Mouse (Mus musculus): ENCODE results near the gene Ccr7. TPM values are rescaled to one million over a fixed set of nuclear protein-coding genes. Genes with fewer than 3 reads are reported as not detected.

Ccr7 gene
- total RNA-seq, 2 experiments from 2014 or later, result not detected

DNA sequence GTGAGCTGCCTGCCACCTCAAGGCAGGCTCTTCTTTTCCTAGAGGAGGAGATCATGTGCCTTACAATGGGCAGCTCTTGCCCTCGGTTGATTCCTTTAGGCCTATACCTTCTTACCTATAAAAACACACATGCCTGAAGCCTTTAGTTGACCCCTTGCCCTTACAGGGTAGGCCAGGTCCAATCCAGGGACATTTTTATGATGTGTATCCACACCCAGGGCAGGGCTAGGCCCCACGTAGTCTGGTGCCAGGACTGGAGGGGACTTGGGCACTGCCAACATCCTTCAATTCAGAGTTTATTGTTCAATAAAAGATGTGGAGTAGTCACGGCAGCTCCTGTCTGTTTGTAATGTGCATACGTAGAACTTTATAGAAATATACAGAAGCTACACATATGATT lies 58.5 kb downstream of the Ccr7 start:
- ATAC-seq (replicated peaks; ENCODE audit: poor library complexity, severe bottlenecking), result no peak

DNA sequence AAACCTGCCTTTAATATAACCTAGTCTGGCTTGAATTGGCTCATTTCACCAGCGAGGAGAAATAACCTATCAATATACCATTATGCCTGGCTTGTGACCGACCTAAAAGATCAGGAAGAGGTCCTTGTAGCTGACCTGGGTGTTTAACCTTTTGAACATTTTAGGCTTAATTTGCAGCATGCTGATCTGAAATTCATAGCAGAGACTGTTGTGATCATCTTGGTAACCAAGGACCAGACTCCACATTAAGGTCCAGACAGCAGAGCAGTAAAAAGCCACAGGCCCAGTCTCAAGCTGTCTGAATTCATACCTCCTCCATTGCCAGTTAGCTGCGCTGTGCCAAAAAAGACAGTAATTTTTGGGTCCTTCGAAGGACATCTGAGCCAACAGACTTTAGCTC lies 59.1 kb downstream of the Ccr7 start:
- ATAC-seq (replicated peaks; ENCODE audit: poor library complexity, severe bottlenecking), result no peak

DNA sequence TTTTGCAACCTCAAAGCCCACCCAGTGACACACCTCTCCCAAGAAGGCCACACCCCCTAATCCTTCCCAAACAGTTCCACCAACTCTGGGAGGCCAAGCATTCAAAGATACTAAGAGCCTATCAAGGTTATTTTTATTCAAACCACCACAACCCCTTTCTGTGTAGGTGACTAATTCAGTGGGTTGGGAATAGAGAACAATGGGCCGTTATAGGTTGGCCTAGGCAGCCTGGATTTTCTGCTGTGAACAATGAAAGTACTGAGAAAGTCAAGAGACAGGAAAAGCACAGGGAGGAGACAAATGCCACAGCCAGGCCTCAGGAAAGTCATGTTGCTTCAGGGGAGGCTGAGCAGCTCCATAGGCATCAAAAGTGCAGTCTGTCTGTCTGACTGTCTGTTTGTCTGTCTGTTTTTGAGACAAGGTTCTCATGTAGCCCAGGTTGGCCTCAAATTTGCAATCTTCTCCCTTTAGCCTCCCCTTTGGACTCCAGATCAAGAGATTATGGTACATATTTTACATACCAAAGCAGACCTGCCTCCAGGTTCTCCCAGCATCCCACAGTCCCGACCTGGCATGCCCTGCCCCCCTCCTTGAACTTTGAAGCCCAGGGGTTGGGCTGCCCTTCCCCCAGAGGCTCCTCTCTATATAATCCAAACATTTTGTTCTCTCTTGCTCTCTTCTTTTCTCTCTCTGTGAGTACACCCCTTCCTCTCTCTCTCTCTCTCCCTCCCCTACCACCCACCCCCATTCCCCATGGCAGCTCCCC lies 59.8 kb downstream of the Ccr7 start:
- ATAC-seq (replicated peaks; ENCODE audit: poor library complexity, severe bottlenecking), result no peak

Other genes with a start within 250 kb of the Ccr7 start
- gene Cdc6, start 247.3 kb downstream of the Ccr7 start, total RNA-seq (2014; fragmentation: Nextera tagmentation), result 47.8 and 58.8 TPM in 2 replicates
- 30.3 and 43.5 TPM in 2 replicates for gene Cdc6, start 247.3 kb downstream of the Ccr7 start, total RNA-seq (2017)
- 3.8 and 8.8 TPM in 2 replicates for gene Rara, start 227.3 kb downstream of the Ccr7 start, total RNA-seq (2014; fragmentation: Nextera tagmentation)
- 1.9 and 3.1 TPM in 2 replicates for gene Rara, start 227.3 kb downstream of the Ccr7 start, total RNA-seq (2017)
- not detected in 2 replicates for gene Gjd3, start 172.1 kb downstream of the Ccr7 start, total RNA-seq (2014; fragmentation: Nextera tagmentation)
- gene Gjd3, start 172.1 kb downstream of the Ccr7 start, total RNA-seq (2017), result 1.8 TPM in 1 of 2 replicates, not detected in the other
- 216 and 220 TPM in 2 replicates for gene Top2a, start 130.9 kb downstream of the Ccr7 start, total RNA-seq (2014; fragmentation: Nextera tagmentation)
- 674 and 681 TPM in 2 replicates for gene Top2a, start 130.9 kb downstream of the Ccr7 start, total RNA-seq (2017)
- 236 and 288 TPM in 2 replicates for gene Igfbp4, start 113.8 kb downstream of the Ccr7 start, total RNA-seq (2014; fragmentation: Nextera tagmentation)
- gene Igfbp4, start 113.8 kb downstream of the Ccr7 start, total RNA-seq (2017), result 279 and 410 TPM in 2 replicates
- gene Tns4, start 65.8 kb downstream of the Ccr7 start, total RNA-seq (2014; fragmentation: Nextera tagmentation), result 2.8 and 3.0 TPM in 2 replicates
- 0.62 and 3.1 TPM in 2 replicates for gene Tns4, start 65.8 kb downstream of the Ccr7 start, total RNA-seq (2017)
- 91.7 and 118 TPM in 2 replicates for gene Smarce1, start 75.9 kb upstream of the Ccr7 start, total RNA-seq (2014; fragmentation: Nextera tagmentation)
- gene Smarce1, start 75.9 kb upstream of the Ccr7 start, total RNA-seq (2017), result 256 and 293 TPM in 2 replicates
- gene Krt222, start 89.0 kb upstream of the Ccr7 start, total RNA-seq (2014; fragmentation: Nextera tagmentation), result not detected in 2 replicates
- not detected in 2 replicates for gene Krt222, start 89.0 kb upstream of the Ccr7 start, total RNA-seq (2017)
- gene Krt24, start 130.2 kb upstream of the Ccr7 start, total RNA-seq (2014; fragmentation: Nextera tagmentation), result not detected in 2 replicates
- gene Krt24, start 130.2 kb upstream of the Ccr7 start, total RNA-seq (2017), result not detected in 2 replicates
- gene Krt25, start 167.9 kb upstream of the Ccr7 start, total RNA-seq (2014; fragmentation: Nextera tagmentation), result not detected in 2 replicates
- gene Krt25, start 167.9 kb upstream of the Ccr7 start, total RNA-seq (2017), result not detected in 2 replicates
- not detected in 2 replicates for gene Krt26, start 182.9 kb upstream of the Ccr7 start, total RNA-seq (2014; fragmentation: Nextera tagmentation)
- not detected in 2 replicates for gene Krt26, start 182.9 kb upstream of the Ccr7 start, total RNA-seq (2017)
- not detected in 2 replicates for gene Krt27, start 196.0 kb upstream of the Ccr7 start, total RNA-seq (2014; fragmentation: Nextera tagmentation)
- not detected in 2 replicates for gene Krt27, start 196.0 kb upstream of the Ccr7 start, total RNA-seq (2017)
- gene Krt28, start 219.8 kb upstream of the Ccr7 start, total RNA-seq (2014; fragmentation: Nextera tagmentation), result not detected in 2 replicates
- not detected in 2 replicates for gene Krt28, start 219.8 kb upstream of the Ccr7 start, total RNA-seq (2017)
- gene Krt10, start 234.3 kb upstream of the Ccr7 start, total RNA-seq (2014; fragmentation: Nextera tagmentation), result 1.7 and 7.5 TPM in 2 replicates
- 0.39 TPM in 1 of 2 replicates, not detected in the other for gene Krt10, start 234.3 kb upstream of the Ccr7 start, total RNA-seq (2017)

Data from granulocyte monocyte progenitor cell, adult 5-6 weeks (primary cell).